Mouse (Mus musculus) adrenal gland, postnatal 25 days (tissue): Measurements from ENCODE around the gene Shroom2. TPM values are rescaled to one million over a fixed set of nuclear protein-coding genes. Genes with fewer than 3 reads are reported as not detected.

ENCODE experiments used
- total RNA-seq: library from RNA; stranded (reverse); gene quantifications from 2 replicates; pipeline ENCODE4 v1.2.3, GENCODE M21; 2021

The Shroom2 gene
- total RNA-seq, 1 experiment from 2014 or later, result 18.5 TPM

Other genes with a start within 250 kb of the Shroom2 start
- gene Cldn34a, start 206.1 kb downstream of the Shroom2 start, total RNA-seq, result not detected in 2 replicates
- not detected in 2 replicates for gene Gpr143, start 12.5 kb upstream of the Shroom2 start, total RNA-seq
- gene Usp51, start 237.0 kb upstream of the Shroom2 start, total RNA-seq, result 1.8 and 2.2 TPM in 2 replicates